Mouse (Mus musculus): Measurements from ENCODE around the gene Hnrnpc. TPM values are rescaled to one million over a fixed set of nuclear protein-coding genes. Genes with fewer than 3 reads are reported as not detected.

Hnrnpc gene
- polyA plus RNA-seq, 1 experiment from 2014 or later = 162 TPM

DNA sequence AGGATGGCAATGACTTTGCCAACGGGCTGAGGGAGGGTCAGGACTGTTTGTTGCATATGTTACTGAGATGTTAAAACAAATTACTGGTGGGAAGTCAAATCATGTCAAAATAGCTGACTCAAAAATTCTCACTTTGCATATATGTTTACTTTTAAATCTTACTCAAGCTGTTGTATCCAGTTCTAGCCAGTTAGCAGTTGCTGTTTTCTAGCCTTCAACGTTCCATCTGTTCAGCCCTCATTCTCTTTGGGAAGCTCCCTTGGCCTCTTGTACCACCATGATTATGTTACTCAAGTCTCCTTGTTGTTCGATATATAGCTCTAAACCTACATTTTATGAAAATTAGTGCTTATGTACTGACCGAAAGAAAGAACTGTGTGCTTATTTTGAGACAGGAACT is 77.5 kb downstream of the Hnrnpc start:
- DNase-seq (ENCODE audit: low spot score) (no peak), ATAC-seq (ENCODE audit: low FRiP score, low TSS enrichment) (no peak)
- Histone ChIP-seq H3K27ac (replicated peaks) (no peak overlapping the region), H3K9me3 (ENCODE audit: control insufficient read depth, low read length) (no peaks in the 10 kb centered on the region), H3K9ac (ENCODE audit: low read length) (no peak overlapping the region), H3K27me3 (ENCODE audit: control insufficient read depth, insufficient read depth, low read length) (no peaks in the 10 kb centered on the region), H3K4me3 (ENCODE audit: low read depth, low read length) (no peak overlapping the region), H3K4me2 (replicated peaks; ENCODE audit: low read depth) (no peak overlapping the region), H3K36me3 (ENCODE audit: control insufficient read depth, insufficient read depth, low read length) (no peaks in the 10 kb centered on the region), H3K4me1 (replicated peaks; ENCODE audit: control insufficient read depth, insufficient read depth) (no peaks in the 10 kb centered on the region)
- 78% methylated on average over 4 of the region's 4 CpGs for WGBS
- no peak for TF ChIP-seq EP300 (optimal IDR thresholded peaks at IDR 0.05)
- no peak for TF ChIP-seq CTCF (IDR thresholded peaks at IDR 0.05; ENCODE audit: low read depth)

DNA sequence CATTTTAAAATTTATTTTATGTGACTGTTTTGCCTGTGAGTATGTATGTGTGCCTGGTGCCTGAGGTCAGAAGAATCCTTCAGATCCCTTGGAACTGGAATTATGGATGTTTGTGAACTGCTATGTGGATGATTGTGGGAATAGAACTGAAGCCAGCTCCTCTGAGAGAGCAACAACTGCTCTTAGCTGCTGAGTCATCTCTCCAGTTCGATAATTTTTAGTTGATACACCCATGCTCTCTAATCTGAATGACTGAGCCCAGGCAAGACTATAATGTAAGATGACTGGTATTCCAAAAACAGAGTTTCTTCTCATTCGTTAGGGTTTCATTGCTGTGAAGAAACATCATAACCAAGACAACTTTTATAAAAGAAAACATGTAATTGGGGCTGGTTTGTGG is 79.7 kb downstream of the Hnrnpc start:
- WGBS = 71% methylated on average over 2 of the region's 2 CpGs
- H3K9ac ChIP-seq (ENCODE audit: low read length) = no peak overlapping the region
- H3K4me1 ChIP-seq (replicated peaks; ENCODE audit: control insufficient read depth, insufficient read depth) = no peaks in the 10 kb centered on the region
- DNase-seq (ENCODE audit: low spot score) (no peak), ATAC-seq (ENCODE audit: low FRiP score, low TSS enrichment) (no peak)
- no peaks in the 10 kb centered on the region for H3K36me3 ChIP-seq (ENCODE audit: control insufficient read depth, insufficient read depth, low read length)
- no peaks in the 10 kb centered on the region for H3K27me3 ChIP-seq (ENCODE audit: control insufficient read depth, insufficient read depth, low read length)
- no peak overlapping the region for H3K4me2 ChIP-seq (replicated peaks; ENCODE audit: low read depth)
- no peaks in the 10 kb centered on the region for H3K9me3 ChIP-seq (ENCODE audit: control insufficient read depth, low read length)
- TF ChIP-seq EP300 (optimal IDR thresholded peaks at IDR 0.05) = no peak
- TF ChIP-seq CTCF (IDR thresholded peaks at IDR 0.05; ENCODE audit: low read depth) = no peak
- no peak overlapping the region for H3K4me3 ChIP-seq (ENCODE audit: low read depth, low read length)
- no peak overlapping the region for H3K27ac ChIP-seq (replicated peaks)

Other genes starting within 250 kb of the Hnrnpc start
- 22.7 and 24.0 TPM in 2 replicates for gene Mettl17, start 219.2 kb downstream of the Hnrnpc start, polyA plus RNA-seq (2015; fragmentation: Nextera tagmentation; extraction: Ambion mirVana)
- 1.1 and 1.4 TPM in 2 replicates for gene Slc39a2, start 211.1 kb downstream of the Hnrnpc start, polyA plus RNA-seq (2015; fragmentation: Nextera tagmentation; extraction: Ambion mirVana)
- 71.6 and 79.4 TPM in 2 replicates for gene Ndrg2, start 189.9 kb downstream of the Hnrnpc start, polyA plus RNA-seq (2015; fragmentation: Nextera tagmentation; extraction: Ambion mirVana)
- gene Tppp2, start 185.6 kb downstream of the Hnrnpc start, polyA plus RNA-seq (2015; fragmentation: Nextera tagmentation; extraction: Ambion mirVana) = not detected in 2 replicates
- 0.07 TPM in 1 of 2 replicates, not detected in the other for gene Rnase13, start 181.3 kb downstream of the Hnrnpc start, polyA plus RNA-seq (2015; fragmentation: Nextera tagmentation; extraction: Ambion mirVana)
- 32.9 and 36.4 TPM in 2 replicates for gene Arhgef40, start 119.3 kb downstream of the Hnrnpc start, polyA plus RNA-seq (2015; fragmentation: Nextera tagmentation; extraction: Ambion mirVana)
- 4.6 and 4.9 TPM in 2 replicates for gene Tmem253, start 88.4 kb downstream of the Hnrnpc start, polyA plus RNA-seq (2015; fragmentation: Nextera tagmentation; extraction: Ambion mirVana)
- 18.1 and 18.5 TPM in 2 replicates for gene Zfp219, start 83.3 kb downstream of the Hnrnpc start, polyA plus RNA-seq (2015; fragmentation: Nextera tagmentation; extraction: Ambion mirVana)
- not detected in 2 replicates for gene Olfr221, start 61.6 kb downstream of the Hnrnpc start, polyA plus RNA-seq (2015; fragmentation: Nextera tagmentation; extraction: Ambion mirVana)
- 29.4 and 29.8 TPM in 2 replicates for gene Rpgrip1, start 6.7 kb upstream of the Hnrnpc start, polyA plus RNA-seq (2015; fragmentation: Nextera tagmentation; extraction: Ambion mirVana)
- gene Supt16, start 93.4 kb upstream of the Hnrnpc start, polyA plus RNA-seq (2015; fragmentation: Nextera tagmentation; extraction: Ambion mirVana) = 15.2 and 20.0 TPM in 2 replicates
- gene Chd8, start 153.8 kb upstream of the Hnrnpc start, polyA plus RNA-seq (2015; fragmentation: Nextera tagmentation; extraction: Ambion mirVana) = 12.6 and 14.2 TPM in 2 replicates
- 21.5 and 22.9 TPM in 2 replicates for gene Tox4, start 175.1 kb upstream of the Hnrnpc start, polyA plus RNA-seq (2015; fragmentation: Nextera tagmentation; extraction: Ambion mirVana)
- 6.9 and 7.3 TPM in 2 replicates for gene Rab2b, start 175.5 kb upstream of the Hnrnpc start, polyA plus RNA-seq (2015; fragmentation: Nextera tagmentation; extraction: Ambion mirVana)
- 13.7 and 15.9 TPM in 2 replicates for gene Mettl3, start 201.1 kb upstream of the Hnrnpc start, polyA plus RNA-seq (2015; fragmentation: Nextera tagmentation; extraction: Ambion mirVana)
- 1.9 and 2.1 TPM in 2 replicates for gene Sall2, start 224.7 kb upstream of the Hnrnpc start, polyA plus RNA-seq (2015; fragmentation: Nextera tagmentation; extraction: Ambion mirVana)

All from stomach, postnatal 0 days (tissue).